In genomic region chr9:70142460-70142859, GRCm38 (mm10) we compare ENCODE assay signal across 10 mouse cellular contexts. TPM values are rescaled to one million over a fixed set of nuclear protein-coding genes. Genes with fewer than 3 reads are reported as not detected.
A peak's percentile ranks its signal among the peaks of the same experiment; 100 is the strongest.
DNase-seq lines count a peak whose midpoint lies in the region; ATAC-seq and TF ChIP-seq lines count a peak whose summit lies in the region.
"Had no signal": no experiment of that assay in that cellular context is flagged by ENCODE, and none has a peak within 500 bp of the region (broad histone marks: within the 10 kb centered on the region; RNA-seq: fewer than 3 reads in every experiment).

Fam81a (minus strand) TSS chr9:70142560.

- TF ChIP-seq CTCF in kidney, postnatal 0 days (IDR thresholded peaks at IDR 0.05; ENCODE audit: low read depth): no peak
- no peak for TF ChIP-seq CTCF in embryonic fibroblast, embryonic 13.5 days (IDR thresholded peaks at IDR 0.05; ENCODE audit: borderline replicate concordance, insufficient read depth, low read length)

- peak within 1 kb of the TSS; percentile 97 for H3K4me2 ChIP-seq in kidney, postnatal 0 days (ENCODE audit: low read length)
- H3K4me2 ChIP-seq in hindbrain, embryonic 16.5 days (ENCODE audit: low read length): peak within 1 kb of the TSS; percentile 80

- no peak for ATAC-seq in kidney, postnatal 0 days (replicated peaks; ENCODE audit: low FRiP score, low read depth)
- no peak for ATAC-seq in hindbrain, embryonic 16.5 days

- TF ChIP-seq POLR2A in embryonic fibroblast, embryonic 13.5 days (IDR thresholded peaks at IDR 0.05; ENCODE audit: low read depth, low read length): no peak

- intact Hi-C loops in gastrocnemius, postnatal 36 days (cut with DNase I): no loop called here

- peaks cover 14% of the 10 kb centered on the region for H3K4me1 ChIP-seq in kidney, postnatal 0 days (replicated peaks; ENCODE audit: insufficient read depth, low read length)
- peaks cover 3% of the 10 kb centered on the region for H3K4me1 ChIP-seq in embryonic fibroblast, embryonic 13.5 days (ENCODE audit: control insufficient read depth, insufficient read depth, low read length)
- peaks cover 10% of the 10 kb centered on the region for H3K4me1 ChIP-seq in hindbrain, embryonic 16.5 days (ENCODE audit: control insufficient read depth, insufficient read depth, low read depth, low read length)
- H3K4me1 ChIP-seq in midbrain, embryonic 10.5 days: peaks cover 49% of the 10 kb centered on the region

- H3K27me3 ChIP-seq in kidney, postnatal 0 days (ENCODE audit: insufficient read depth, low read length): no peaks in the 10 kb centered on the region
- H3K27me3 ChIP-seq in hindbrain, embryonic 16.5 days (replicated peaks; ENCODE audit: control insufficient read depth, insufficient read depth, low read length): no peaks in the 10 kb centered on the region
- H3K27me3 ChIP-seq in midbrain, embryonic 10.5 days (ENCODE audit: low read depth, poor library complexity, severe bottlenecking): peaks cover 51% of the 10 kb centered on the region

- no peaks in the 10 kb centered on the region for H3K36me3 ChIP-seq in kidney, postnatal 0 days (ENCODE audit: insufficient read depth, low read length)
- H3K36me3 ChIP-seq in hindbrain, embryonic 16.5 days (ENCODE audit: control insufficient read depth, insufficient read depth, low read length): no peaks in the 10 kb centered on the region
- no peaks in the 10 kb centered on the region for H3K36me3 ChIP-seq in midbrain, embryonic 10.5 days
- H3K36me3 ChIP-seq: G1E had no signal

- H3K4me3 ChIP-seq in kidney, postnatal 0 days (replicated peaks; ENCODE audit: low read depth, low read length): peak within 1 kb of the TSS; percentile 67
- H3K4me3 ChIP-seq in embryonic fibroblast, embryonic 13.5 days (ENCODE audit: insufficient read depth, low read length): peak within 1 kb of the TSS; percentile 41
- H3K4me3 ChIP-seq in hindbrain, embryonic 16.5 days (ENCODE audit: low read length): peak within 1 kb of the TSS; percentile 77
- peak within 1 kb of the TSS; percentile 72 for H3K4me3 ChIP-seq in midbrain, embryonic 10.5 days

- no peaks in the 10 kb centered on the region for H3K9me3 ChIP-seq in kidney, postnatal 0 days (replicated peaks; ENCODE audit: low read length)
- H3K9me3 ChIP-seq in hindbrain, embryonic 16.5 days (ENCODE audit: control insufficient read depth, low read length): no peaks in the 10 kb centered on the region
- 0 out of 2 replicates have a peak, but pooled peaks cover 3% of the 10 kb centered on the region for H3K9me3 ChIP-seq in midbrain, embryonic 10.5 days (replicated peaks)

- peak within 1 kb of the TSS; percentile 60 for H3K9ac ChIP-seq in kidney, postnatal 0 days (ENCODE audit: low read depth, low read length)
- H3K9ac ChIP-seq in hindbrain, embryonic 16.5 days (ENCODE audit: low read depth, low read length): peak within 1 kb of the TSS; percentile 82

- no peak within 1 kb of the TSS for H3K27ac ChIP-seq in kidney, postnatal 0 days
- H3K27ac ChIP-seq in embryonic fibroblast, embryonic 13.5 days (ENCODE audit: insufficient read depth, low read length): no peak within 1 kb of the TSS
- peak within 1 kb of the TSS; percentile 78 for H3K27ac ChIP-seq in hindbrain, embryonic 16.5 days (ENCODE audit: low read depth, low read length)
- H3K27ac ChIP-seq in midbrain, embryonic 10.5 days (replicated peaks): peak within 1 kb of the TSS; percentile 83
- H3K27ac ChIP-seq: macrophage had no signal

- DNase-seq in kidney, postnatal 0 days (ENCODE audit: low spot score): no peak
- no peak for DNase-seq in kidney, postnatal 4 days
- DNase-seq in midbrain, embryonic 10.5 days (ENCODE audit: low spot score): no peak
- DNase-seq in gastrocnemius, postnatal 36 days: no peak
- no peak for DNase-seq in spleen, adult 18-20 months
- DNase-seq in cerebellum, adult 11-12 months: no peak

- 64% methylated on average over 7 of the region's 7 CpGs for WGBS in kidney, postnatal 0 days
- WGBS in hindbrain, embryonic 16.5 days: 69% methylated on average over 7 of the region's 7 CpGs
- 72% methylated on average over 7 of the region's 7 CpGs for WGBS in midbrain, embryonic 10.5 days

RNA-seq across cellular contexts. Expression of gene Fam81a, which starts in this region (rescaled TPM):
- 11.7 and 14.8 TPM in 2 replicates for polyA plus RNA-seq in kidney, postnatal 0 days (2015; fragmentation: Nextera tagmentation; extraction: Ambion mirVana)
- 1.7 and 2.5 TPM in 2 replicates for polyA plus RNA-seq in embryonic fibroblast, embryonic 13.5 days (2011; ENCODE audit: insufficient read length, low read depth, missing spikeins)
- 13.6 and 16.3 TPM in 2 replicates for polyA plus RNA-seq in hindbrain, embryonic 16.5 days (2015; fragmentation: Nextera tagmentation; extraction: Ambion mirVana)
- polyA plus RNA-seq in midbrain, embryonic 10.5 days (2016; fragmentation: Nextera tagmentation; extraction: Ambion mirVana): 6.1 and 8.5 TPM in 2 replicates
- 1 to 10 TPM in 1 of 2 experiments, under 1 TPM in 1; 0.62 to 1.6 TPM for total RNA-seq in gastrocnemius, postnatal 36 days (2021)
- total RNA-seq: G1E had no signal
- polyA plus RNA-seq: G1E, macrophage had no signal

Comparison
In these comparisons a context has a peak if more than half of its experiments do, and no peak if none do; other contexts are left out.
1. H3K27ac ChIP-seq: peak in hindbrain, embryonic 16.5 days (single experiment) and midbrain, embryonic 10.5 days (single experiment); none in kidney, postnatal 0 days (single experiment) and embryonic fibroblast, embryonic 13.5 days (single experiment).
2. Peak in every context shown above with its lines, with median percentiles within 50 percentile points of each other: H3K4me3 ChIP-seq.